Mouse (Mus musculus): ENCODE measurements at regions not wholly inside any gene's neighbourhood (a gene's known extent, or its start where the extent isn't known, plus 50 kb on each side); places are given as distances from the start of the nearest gene placed in this dataset.
A peak's percentile ranks its signal among the peaks of the same experiment; 100 is the strongest.
"Not testable (repeated sequence)": the region's sequence is repeated elsewhere in the genome, so short reads cannot be mapped to it uniquely, and the experiment has no call there.

DNA sequence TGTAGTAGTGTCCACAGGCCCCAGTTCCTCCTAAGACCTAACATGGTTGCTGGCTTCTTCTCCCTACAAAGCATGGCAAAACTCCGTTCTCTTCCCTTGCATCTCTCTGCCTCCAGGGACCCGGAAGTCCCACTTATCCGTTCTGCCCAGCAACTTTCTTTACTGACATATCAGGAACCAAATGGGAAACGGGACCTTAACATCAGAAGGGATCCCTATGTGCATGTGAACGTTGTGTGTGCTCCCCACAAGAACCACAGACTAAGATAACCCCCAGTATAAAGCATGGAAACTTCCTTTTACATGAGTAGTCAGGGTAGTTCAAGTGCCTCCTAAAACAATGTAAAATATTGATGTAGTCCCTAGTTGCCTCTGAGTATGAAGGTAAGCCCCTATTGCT is 61.6 kb downstream of the Zxdb start:
- no peak for ATAC-seq (replicated peaks; ENCODE audit: poor library complexity, severe bottlenecking)

GRCm38 (mm10) chrX:94788331-94788920 is 64.1 kb downstream of the Zxdb start:
- ATAC-seq (replicated peaks; ENCODE audit: poor library complexity, severe bottlenecking) = no peak

- peak; percentile 34 for ATAC-seq (replicated peaks; ENCODE audit: poor library complexity, severe bottlenecking)
Observed at GRCm38 (mm10) chrX:94796845-94797244, 72.5 kb downstream of the Zxdb start.

GRCm38 (mm10) chrX:94797348-94798182 is 73.2 kb downstream of the Zxdb start:
- peak; percentile 65 for ATAC-seq (replicated peaks; ENCODE audit: poor library complexity, severe bottlenecking)

DNA sequence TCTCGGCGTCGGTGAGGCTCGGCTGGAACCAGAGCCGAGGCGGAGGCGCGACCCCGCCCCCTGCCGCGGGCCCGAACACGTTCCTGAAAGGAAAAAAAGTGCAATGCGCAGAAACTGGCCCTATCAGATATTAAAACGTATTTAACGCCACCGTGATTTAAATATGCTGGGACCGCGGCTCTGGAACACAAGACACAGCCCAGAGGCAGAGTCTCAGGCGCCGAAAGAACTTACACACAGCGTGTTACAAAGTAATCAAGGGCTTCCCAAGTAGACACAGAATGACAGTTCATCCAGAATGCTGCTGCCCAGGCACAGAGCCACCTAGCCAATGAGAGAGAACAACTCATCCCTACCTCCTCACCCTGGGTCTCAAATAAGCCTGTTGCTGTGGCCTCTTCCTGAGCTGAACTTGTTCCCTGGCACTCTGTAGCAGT is 73.8 kb downstream of the Zxdb start:
- peak; percentile 71 for ATAC-seq (replicated peaks; ENCODE audit: poor library complexity, severe bottlenecking)

DNA sequence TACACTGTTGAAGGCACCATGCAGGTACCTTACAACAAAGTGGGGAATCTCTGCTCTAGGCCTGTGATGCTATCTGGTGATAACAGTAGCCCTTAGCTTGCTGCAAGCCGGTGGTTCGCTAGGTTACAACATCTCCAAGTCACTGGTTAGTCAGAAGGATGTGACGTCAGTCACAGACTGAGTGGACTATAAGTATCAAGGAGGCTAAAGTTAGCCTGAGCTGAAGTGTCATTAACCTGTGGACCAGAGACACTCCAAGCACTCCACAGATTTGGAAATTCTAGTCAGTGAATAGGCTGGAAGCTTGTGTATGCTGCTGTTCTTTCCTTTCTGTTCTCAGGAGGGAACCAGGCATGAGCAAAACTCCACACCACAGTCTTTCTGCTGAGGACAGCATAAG is 88.4 kb downstream of the Zxdb start:
- ATAC-seq (replicated peaks; ENCODE audit: poor library complexity, severe bottlenecking) = not testable (repeated sequence)

GRCm38 (mm10) chrX:94827524-94827923 is 103.2 kb downstream of the Zxdb start:
- ATAC-seq (replicated peaks; ENCODE audit: poor library complexity, severe bottlenecking) = not testable (repeated sequence)

DNA sequence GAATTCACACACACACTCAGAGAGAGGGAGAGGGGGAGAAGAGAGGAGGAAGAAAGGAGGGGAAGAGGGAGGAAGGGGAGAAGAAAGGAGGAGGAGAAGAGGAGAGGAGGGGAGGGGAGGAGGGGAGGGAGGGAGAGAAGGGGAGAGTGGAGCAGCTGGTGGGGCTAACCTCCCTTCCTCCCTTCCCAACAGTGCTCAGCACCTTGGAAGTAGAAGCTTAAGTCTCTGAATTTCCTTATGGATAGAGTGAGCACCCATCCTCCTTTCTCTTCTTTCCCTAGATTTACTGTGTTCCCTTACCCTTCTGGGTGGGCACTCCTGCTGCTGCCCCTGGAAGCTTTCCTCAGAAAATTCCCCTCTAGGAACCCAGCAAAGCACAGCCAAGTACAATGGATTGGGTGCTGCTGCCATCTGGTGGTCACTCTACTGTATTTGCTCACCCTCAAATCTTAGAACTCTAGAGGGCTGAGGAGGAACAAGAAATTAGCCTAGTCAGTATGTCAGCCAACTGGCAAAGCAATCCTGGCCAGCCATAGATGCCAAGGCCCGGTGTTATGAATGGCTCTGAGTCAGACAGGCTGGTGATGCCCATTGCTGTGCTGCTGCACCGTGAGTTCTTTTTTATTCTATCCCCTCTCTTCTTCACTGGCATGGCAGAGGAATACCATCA is 119.9 kb downstream of the Zxdb start:
- ATAC-seq (replicated peaks; ENCODE audit: poor library complexity, severe bottlenecking) = peak; percentile 96

DNA sequence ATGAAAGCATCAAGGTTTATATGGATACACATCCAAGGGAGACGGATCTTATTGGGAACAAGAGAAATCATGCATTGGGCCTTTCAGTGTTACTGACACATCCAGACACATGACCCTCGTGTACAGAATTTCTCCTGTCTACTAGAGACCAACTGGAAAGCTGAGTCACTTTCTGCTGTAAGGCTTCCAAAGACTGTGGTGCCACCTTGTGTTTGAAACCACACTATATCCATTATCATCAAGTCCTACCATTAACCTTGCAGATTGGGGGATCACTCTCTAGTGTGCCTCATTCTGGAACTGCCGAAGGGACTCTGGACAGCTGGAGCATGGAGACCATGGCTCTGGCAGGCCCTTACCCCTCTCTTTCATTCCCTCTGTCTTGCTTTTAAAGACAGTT is 125.2 kb downstream of the Zxdb start:
- ATAC-seq (replicated peaks; ENCODE audit: poor library complexity, severe bottlenecking) = not testable (repeated sequence)

GRCm38 (mm10) chrX:94857501-94857900 is 133.1 kb downstream of the Zxdb start:
- ATAC-seq (replicated peaks; ENCODE audit: poor library complexity, severe bottlenecking) = no peak

DNA sequence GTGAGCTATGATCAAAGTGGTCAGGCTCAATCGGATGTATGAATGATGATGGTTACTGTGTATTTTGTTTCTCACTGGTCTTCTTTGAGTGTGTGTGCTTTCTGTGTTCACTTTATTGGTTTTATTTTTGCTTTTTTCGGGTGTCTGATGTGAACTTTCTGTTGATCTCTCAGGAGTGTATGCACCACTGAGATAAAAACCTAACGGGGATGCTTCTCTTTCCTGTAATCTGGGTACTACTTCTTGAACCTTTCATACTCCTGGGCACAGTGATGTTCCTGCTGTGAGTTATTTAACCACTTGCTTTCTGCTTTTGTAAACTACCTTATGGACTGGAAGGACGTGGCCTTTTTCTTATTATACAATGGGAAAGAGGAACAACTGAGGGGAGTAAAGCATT is 133.6 kb downstream of the Zxdb start:
- no peak for ATAC-seq (replicated peaks; ENCODE audit: poor library complexity, severe bottlenecking)

DNA sequence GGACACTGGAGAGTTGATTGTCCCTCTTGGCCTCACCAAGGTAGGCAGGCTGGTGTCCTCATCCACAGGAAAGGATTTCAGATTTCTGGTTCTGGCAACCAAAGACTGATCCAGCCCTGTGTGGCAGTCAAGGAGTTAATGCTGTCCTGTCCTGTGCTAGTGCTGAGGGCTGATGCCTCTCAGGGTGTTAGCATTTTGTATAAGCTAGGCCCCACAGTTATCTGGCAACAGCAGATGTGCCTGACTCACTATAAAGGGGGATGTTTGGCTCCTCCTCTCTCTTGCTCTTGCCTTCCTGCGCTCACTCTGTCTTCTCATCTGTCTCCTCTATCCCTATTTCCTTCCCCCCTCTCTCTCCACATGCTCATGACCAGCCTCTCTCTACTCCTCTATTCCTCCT is 138.8 kb downstream of the Zxdb start:
- no peak for ATAC-seq (replicated peaks; ENCODE audit: poor library complexity, severe bottlenecking)

- peak; percentile 100 for ATAC-seq (replicated peaks; ENCODE audit: poor library complexity, severe bottlenecking)
Observed at GRCm38 (mm10) chrX:94865531-94866502, 141.4 kb downstream of the Zxdb start.

DNA sequence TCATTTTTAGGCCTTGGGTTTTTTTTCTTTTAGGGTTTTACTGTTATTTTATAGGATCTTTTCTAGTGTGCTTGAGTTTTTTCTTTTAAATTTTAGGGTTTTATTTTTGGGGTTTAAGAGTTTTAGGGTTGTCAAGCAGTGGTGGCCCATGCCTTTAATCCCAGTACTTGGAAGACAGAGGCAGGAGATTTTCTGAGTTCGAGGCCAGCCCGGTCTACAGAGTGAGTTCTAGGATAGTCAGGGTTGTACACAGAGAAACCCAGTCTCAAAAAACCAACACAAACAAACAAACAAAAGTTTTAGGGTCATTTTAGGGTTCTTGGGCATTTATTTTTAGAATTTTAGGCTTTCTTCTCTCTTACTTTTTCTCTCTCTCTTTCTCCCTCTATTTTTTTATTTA is 142.9 kb downstream of the Spin4 start:
- ATAC-seq (replicated peaks; ENCODE audit: poor library complexity, severe bottlenecking) = not testable (repeated sequence)

Measured in granulocyte monocyte progenitor cell, adult 5-6 weeks (primary cell).